Mouse (Mus musculus) kidney, postnatal 0 days (tissue): ENCODE results near the gene Rtraf. TPM values are rescaled to one million over a fixed set of nuclear protein-coding genes. Genes with fewer than 3 reads are reported as not detected.

Experiments
- ATAC-seq: fragments of 200-750 bp; cut with Nextera tagmentation; replicated peaks from 2 replicates; pipeline ENCODE4 v1.8.0; 2017; ENCODE audit warnings: low read depth, moderate number of reproducible peaks, moderate TSS enrichment, moderate library complexity; ENCODE audit not compliant: low FRiP score
- DNase-seq: peaks from one replicate; pipeline ENCODE4 v3.0.0-alpha.2; 2016; ENCODE audit warnings: low spot score
- H3K27ac ChIP-seq: fragments of 300-500 bp; sonication (generic); 2 replicates; pipeline ENCODE4 v1.5.1; 2014; ENCODE audit warnings: mild to moderate bottlenecking
- H3K27me3 ChIP-seq: fragments of 300-500 bp; sonication (generic); 2 replicates; pipeline ENCODE4 v1.6.1; 2014; ENCODE audit warnings: low read length, mixed read lengths; ENCODE audit not compliant: insufficient read depth
- H3K36me3 ChIP-seq: fragments of 300-500 bp; sonication (generic); 2 replicates; pipeline ENCODE4 v1.6.1; 2014; ENCODE audit warnings: low read length, mixed read lengths; ENCODE audit not compliant: insufficient read depth
- H3K4me1 ChIP-seq: fragments of 300-500 bp; sonication (generic); replicated peaks from 2 replicates; pipeline ENCODE4 v1.6.1; 2014; ENCODE audit warnings: antibody characterized with exemption, low read length, mixed read lengths; ENCODE audit not compliant: insufficient read depth
- H3K4me2 ChIP-seq: fragments of 300-500 bp; sonication (generic); 2 replicates; pipeline ENCODE4 v1.6.1; 2014; ENCODE audit warnings: mild to moderate bottlenecking, low read length, moderate library complexity, mixed read lengths
- H3K4me3 ChIP-seq: fragments of 300-500 bp; sonication (generic); replicated peaks from 2 replicates; pipeline ENCODE4 v1.5.1; 2014; ENCODE audit warnings: low read depth, low read length
- H3K9ac ChIP-seq: fragments of 300-500 bp; sonication (generic); 2 replicates; pipeline ENCODE4 v1.6.1; 2014; ENCODE audit warnings: low read depth, low read length
- H3K9me3 ChIP-seq: fragments of 300-500 bp; sonication (generic); replicated peaks from 2 replicates; pipeline ENCODE4 v1.6.1; 2016; ENCODE audit warnings: low read length, inconsistent platforms, mixed read lengths
- CTCF ChIP-seq: IDR thresholded peaks from 2 replicates; pipeline ENCODE4 v1.5.1; 2016; ENCODE audit warnings: antibody characterized with exemption, low read depth, mild to moderate bottlenecking, moderate library complexity
- WGBS: fragments of 180-500 bp; shearing (Covaris S2); extraction: QIAGEN DNeasy Blood & Tissue Kit; methylation state at CpG from one replicate; pipeline ENCODE4 v1.1.7; 2014; 5-methylcytosine and 5-hydroxymethylcytosine counted together
- polyA plus RNA-seq: library from polyadenylated mRNA; unstranded; fragments of >200 nt; fragmentation: Nextera tagmentation; extraction: Ambion mirVana; gene quantifications from 2 replicates; pipeline ENCODE4 v1.2.1, GENCODE M21; 2015

The Rtraf gene
- polyA plus RNA-seq, 1 experiment from 2014 or later = 246 TPM

DNA sequence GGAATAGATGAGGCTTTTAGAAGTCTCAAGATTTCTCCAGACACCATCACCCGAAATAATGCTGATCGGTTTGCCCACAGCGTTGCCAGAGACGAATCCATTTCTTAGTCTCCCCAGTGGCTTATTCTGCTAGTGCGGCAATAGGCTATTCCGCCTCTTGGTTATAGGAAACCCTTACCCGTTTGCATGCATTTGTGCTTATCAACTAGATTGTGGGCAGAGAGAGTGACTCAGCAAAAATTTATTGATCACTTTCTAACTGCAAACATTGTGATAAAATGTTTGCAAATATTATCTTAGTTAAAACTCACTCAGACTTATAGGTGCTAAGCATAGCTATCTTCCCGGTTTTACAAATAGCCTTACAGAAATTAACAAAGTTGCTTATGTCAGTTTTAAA lies 59.3 kb downstream of the Rtraf start:
- peaks cover 36% of the 10 kb centered on the region for H3K4me1 ChIP-seq
- H3K27ac ChIP-seq = no peak overlapping the region
- no peaks in the 10 kb centered on the region for H3K27me3 ChIP-seq
- peaks cover 8% of the 10 kb centered on the region; the same call in 1 of the 2 replicates for H3K36me3 ChIP-seq
- no peak for DNase-seq
- TF ChIP-seq CTCF = no peak
- H3K4me3 ChIP-seq = no peak overlapping the region
- H3K9me3 ChIP-seq = no peaks in the 10 kb centered on the region
- 71% methylated on average over 8 of the region's 8 CpGs for WGBS
- H3K4me2 ChIP-seq = peak overlapping the region; percentile 27; the same call in 1 of the 2 replicates
- ATAC-seq = no peak
- H3K9ac ChIP-seq = no peak overlapping the region

DNA sequence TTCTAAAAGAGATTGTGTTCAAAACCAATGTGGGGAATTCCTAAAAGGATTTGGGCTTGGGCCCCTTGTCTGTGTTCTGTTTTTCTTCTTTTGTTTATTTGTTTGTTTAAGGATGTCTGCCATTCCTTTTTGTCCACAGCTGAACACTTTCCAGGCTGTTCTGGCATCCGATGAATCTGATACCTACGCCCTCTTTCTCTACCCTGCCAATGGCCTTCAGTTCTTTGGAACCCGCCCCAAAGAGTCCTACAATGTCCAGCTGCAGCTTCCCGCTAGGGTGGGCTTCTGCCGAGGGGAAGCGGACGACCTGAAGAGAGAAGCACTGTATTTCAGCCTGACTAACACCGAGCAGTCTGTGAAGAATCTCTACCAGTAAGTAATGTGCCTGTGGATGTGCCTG lies 60.1 kb downstream of the Rtraf start:
- no peak for TF ChIP-seq CTCF
- Histone ChIP-seq H3K27ac (peak overlapping the region; percentile 47), H3K9me3 (no peaks in the 10 kb centered on the region), H3K36me3 (peaks cover 6% of the 10 kb centered on the region; the same call in 1 of the 2 replicates), H3K27me3 (no peaks in the 10 kb centered on the region), H3K4me3 (no peak overlapping the region), H3K4me1 (peaks cover 40% of the 10 kb centered on the region), H3K9ac (no peak overlapping the region), H3K4me2 (peak overlapping the region; percentile 27)
- DNase-seq (peak; percentile 84), ATAC-seq (no peak; the same call in 1 of the 2 replicates)
- WGBS = 22% methylated on average over 8 of the region's 8 CpGs

DNA sequence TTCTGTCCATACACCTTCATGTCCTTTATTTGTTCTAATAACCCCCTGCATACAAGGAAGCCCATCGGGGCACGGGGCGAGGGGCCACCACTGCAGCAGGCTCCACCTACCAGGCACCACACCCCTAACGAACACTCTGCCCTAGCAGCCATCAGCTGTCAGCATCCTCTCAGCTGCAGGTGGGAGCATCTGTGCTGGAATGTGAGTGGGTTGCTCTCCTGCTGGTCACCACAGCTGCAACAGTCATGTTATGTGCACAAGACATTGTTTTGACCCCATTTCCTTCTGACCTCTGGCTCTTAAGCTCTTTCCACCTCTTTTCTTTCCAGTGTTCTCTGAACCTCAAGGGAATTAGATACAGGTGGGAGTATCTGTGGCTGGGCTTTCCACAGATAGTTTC lies 61.6 kb downstream of the Rtraf start:
- Histone ChIP-seq H3K4me1 (peaks cover 36% of the 10 kb centered on the region), H3K27me3 (no peaks in the 10 kb centered on the region), H3K9me3 (no peaks in the 10 kb centered on the region), H3K4me2 (no peak overlapping the region), H3K9ac (no peak overlapping the region), H3K4me3 (no peak overlapping the region), H3K36me3 (no peaks in the 10 kb centered on the region), H3K27ac (no peak overlapping the region)
- WGBS = 34% methylated on average over 4 of the region's 4 CpGs
- no peak for TF ChIP-seq CTCF
- ATAC-seq = 0 out of 2 replicates have a peak, but pooled peaks have one; percentile 43
- DNase-seq = peak; percentile 70

Other genes starting within 250 kb of the Rtraf start
- 1.7 and 2.1 TPM in 2 replicates for gene Gm2237, start 238.7 kb downstream of the Rtraf start, polyA plus RNA-seq
- not detected in 2 replicates for gene Gm5458, start 221.2 kb downstream of the Rtraf start, polyA plus RNA-seq
- gene Nid2, start 72.6 kb downstream of the Rtraf start, polyA plus RNA-seq = 65.3 and 71.0 TPM in 2 replicates
- gene Gng2, start 153.8 kb upstream of the Rtraf start, polyA plus RNA-seq = 38.5 and 41.4 TPM in 2 replicates